Mouse (Mus musculus) ES-E14 (cell line): ENCODE data around the gene Prrt1. TPM values are rescaled to one million over a fixed set of nuclear protein-coding genes. Genes with fewer than 3 reads are reported as not detected.

Experiments
- DNase-seq: peaks from one replicate; pipeline ENCODE4 v3.0.0-alpha.2; 2013; ENCODE audit warnings: low read depth, low spot score
- H3K27ac ChIP-seq: 2 replicates; pipeline ENCODE4 v1.5.1; 2012; ENCODE audit warnings: low read depth, mild to moderate bottlenecking, low read length, moderate library complexity, mixed read lengths; ENCODE audit not compliant: poor library complexity, insufficient read depth, severe bottlenecking
- H3K36me3 ChIP-seq: 2 replicates; pipeline ENCODE4 v1.6.1; 2012; ENCODE audit warnings: mild to moderate bottlenecking, low read length, moderate library complexity, mixed read lengths; ENCODE audit not compliant: control insufficient read depth, poor library complexity, insufficient read depth, severe bottlenecking
- H3K4me1 ChIP-seq, 2 experiments: fragments of 150-350 bp in 1 of 2; sonication (generic) in 1 of 2; 2 replicates each; pipeline ENCODE4 v1.6.1; 2012; ENCODE audit warnings: low read length in 2 of 2, mild to moderate bottlenecking in 1 of 2, mixed read lengths in 1 of 2; ENCODE audit not compliant: control insufficient read depth in 2 of 2, insufficient read depth in 2 of 2, poor library complexity in 1 of 2
- H3K4me3 ChIP-seq, 2 experiments: fragments of 150-350 bp in 1 of 2; sonication (generic) in 1 of 2; 2 replicates each; pipeline ENCODE4 v1.5.1; 2012; ENCODE audit warnings: low read length in 2 of 2, low read depth in 1 of 2, mild to moderate bottlenecking in 1 of 2, mixed read lengths in 1 of 2; ENCODE audit not compliant: insufficient read depth in 1 of 2, poor library complexity in 1 of 2, severe bottlenecking in 1 of 2
- H3K9ac ChIP-seq: 2 replicates; pipeline ENCODE4 v1.6.1; 2012; ENCODE audit warnings: low read depth, mild to moderate bottlenecking, low read length, mixed read lengths; ENCODE audit not compliant: poor library complexity, insufficient read depth, severe bottlenecking
- H3K9me3 ChIP-seq: fragments of 150-350 bp; sonication (generic); 2 replicates; pipeline ENCODE4 v1.6.1; 2012; ENCODE audit warnings: low read depth, mild to moderate bottlenecking, low read length; ENCODE audit not compliant: control insufficient read depth, insufficient read depth
- CHD2 ChIP-seq: IDR thresholded peaks from 2 replicates; pipeline ENCODE4 v1.6.1; 2014; ENCODE audit warnings: mild to moderate bottlenecking, low read depth, low read length, inconsistent platforms
- HCFC1 ChIP-seq: IDR thresholded peaks from 2 replicates; pipeline ENCODE4 v1.6.1; 2012; ENCODE audit warnings: low read length, inconsistent platforms, borderline replicate concordance; ENCODE audit not compliant: insufficient read depth
- MAFK ChIP-seq: IDR thresholded peaks from 2 replicates; pipeline ENCODE4 v1.6.1; 2014; ENCODE audit warnings: mild to moderate bottlenecking, low read depth, low read length, inconsistent platforms; ENCODE audit not compliant: insufficient read depth
- ZC3H11A ChIP-seq: IDR thresholded peaks from 2 replicates; pipeline ENCODE4 v1.6.1; 2012; ENCODE audit warnings: low read depth, mild to moderate bottlenecking, inconsistent platforms, low read length, borderline replicate concordance
- ZNF384 ChIP-seq: IDR thresholded peaks from 2 replicates; pipeline ENCODE4 v1.6.1; 2012; ENCODE audit warnings: low read depth, low read length, inconsistent platforms
- in situ Hi-C, 2 experiments: fragments of 600-800 bp; cut with MboI; formaldehyde crosslinking; loops; one replicate each; pipeline ENCODE4 v1.15.1; 2025; ENCODE audit warnings: low sequenced_read_pairs in 2 of 2, inconsistent platforms in 1 of 2; ENCODE audit not compliant: unreplicated experiment in 2 of 2
- total RNA-seq: library from RNA; depleted of rRNA; stranded (reverse); fragments of 300-350 nt; gene quantifications from 2 replicates; pipeline ENCODE4 v1.2.3, GENCODE M21; 2012

The Prrt1 gene
- total RNA-seq, 1 experiment, result 0.13 TPM

DNA sequence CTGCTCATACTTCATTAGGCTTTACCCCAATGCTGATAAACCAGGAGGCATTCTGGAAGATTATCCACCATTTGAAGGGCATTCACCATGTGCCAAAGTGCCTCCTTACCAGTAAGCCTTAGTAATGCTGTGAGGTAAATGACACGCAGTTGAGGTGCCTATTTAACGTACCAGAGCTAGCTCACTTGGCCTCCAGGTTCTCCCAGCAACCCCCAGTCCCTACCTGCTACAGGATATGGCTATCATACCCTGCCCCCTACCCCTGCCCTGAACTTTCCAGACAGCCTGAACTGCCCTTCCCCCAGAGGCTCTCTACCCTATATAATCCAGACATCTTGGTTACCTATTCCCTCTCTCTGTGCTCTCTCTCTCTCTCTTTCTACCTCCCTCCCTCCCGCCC, 40.6 kb upstream of the Prrt1 start:
- in situ Hi-C loops, result no loop called here
- no peak overlapping the region for H3K4me3 ChIP-seq
- H3K9me3 ChIP-seq, result no peaks in the 10 kb centered on the region
- H3K27ac ChIP-seq, result no peak overlapping the region
- H3K9ac ChIP-seq, result no peak overlapping the region
- peaks cover 19 to 31% of the 10 kb centered on the region in 2 experiments for H3K4me1 ChIP-seq
- no peak for DNase-seq
- TF ChIP-seq CHD2, result no peak
- TF ChIP-seq ZNF384, result no peak
- TF ChIP-seq ZC3H11A, result no peak
- TF ChIP-seq HCFC1, result no peak
- no peak for TF ChIP-seq MAFK
- H3K36me3 ChIP-seq, result no peaks in the 10 kb centered on the region

DNA sequence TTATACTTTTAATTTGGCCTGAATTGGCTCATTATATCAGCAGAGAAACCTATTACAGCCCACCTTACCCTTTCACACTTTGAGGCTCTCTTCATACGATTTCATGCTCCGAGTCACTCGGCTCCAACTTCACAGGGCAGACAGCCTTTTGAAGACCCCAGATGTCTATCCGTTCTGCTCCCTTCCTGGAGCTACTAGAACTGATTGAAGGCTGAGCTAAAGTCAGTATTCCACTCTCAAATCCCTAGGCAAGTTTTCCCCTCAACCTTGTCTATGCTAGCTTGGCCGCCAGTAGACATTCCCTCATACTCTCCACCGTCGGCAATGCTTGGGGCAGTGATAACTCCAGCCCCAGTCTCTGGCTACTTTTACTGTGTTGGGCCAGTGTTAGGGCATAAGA, 40.1 kb upstream of the Prrt1 start:
- peaks cover 19 to 36% of the 10 kb centered on the region in 2 experiments for H3K4me1 ChIP-seq
- no peaks in the 10 kb centered on the region for H3K9me3 ChIP-seq
- in situ Hi-C loops, result no loop called here
- peak overlapping the region; percentile 13; the same call in 1 of the 2 replicates for H3K9ac ChIP-seq
- DNase-seq, result no peak
- TF ChIP-seq ZNF384 (no peak), ZC3H11A (no peak), HCFC1 (no peak), CHD2 (no peak), MAFK (no peak)
- H3K36me3 ChIP-seq, result peaks cover 3% of the 10 kb centered on the region; the same call in 1 of the 2 replicates
- 0 out of 4 replicates have a peak overlapping the region, but pooled peaks of 1 of the 2 experiments have one; percentile 6 for H3K4me3 ChIP-seq
- H3K27ac ChIP-seq, result no peak overlapping the region; the same call in 1 of the 2 replicates

DNA sequence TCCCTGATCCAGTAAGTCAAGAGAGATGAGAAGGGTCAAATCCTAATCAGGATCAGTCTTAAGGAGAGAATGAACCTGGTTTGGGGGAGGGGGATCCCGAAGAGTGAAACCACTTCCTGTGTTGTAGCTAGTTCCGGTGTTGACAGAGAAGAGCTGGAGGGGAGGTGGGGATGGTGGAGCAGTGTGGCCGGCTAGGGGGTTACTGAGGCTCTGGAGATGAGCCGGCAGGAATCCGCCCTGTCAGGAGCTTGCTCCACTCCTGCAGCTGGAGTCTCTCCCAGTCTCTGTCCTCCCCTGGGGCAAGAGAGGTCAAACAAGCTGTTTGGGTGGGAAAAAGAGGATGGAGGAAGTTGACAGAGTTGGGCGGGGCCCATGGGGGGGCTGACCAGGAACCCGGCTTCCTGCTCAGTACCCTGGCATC, 39.6 kb upstream of the Prrt1 start, which contains the start of gene Gpsm3:
Gene Gpsm3 (plus strand): TSS at position 126 of the 421 bp plus-strand sequence.
- H3K9ac ChIP-seq, result peak within 1 kb of the TSS; percentile 39; the same call in 1 of the 2 replicates
- TF ChIP-seq MAFK (no peak), ZC3H11A (no peak), ZNF384 (no peak), HCFC1 (no peak), CHD2 (no peak)

DNA sequence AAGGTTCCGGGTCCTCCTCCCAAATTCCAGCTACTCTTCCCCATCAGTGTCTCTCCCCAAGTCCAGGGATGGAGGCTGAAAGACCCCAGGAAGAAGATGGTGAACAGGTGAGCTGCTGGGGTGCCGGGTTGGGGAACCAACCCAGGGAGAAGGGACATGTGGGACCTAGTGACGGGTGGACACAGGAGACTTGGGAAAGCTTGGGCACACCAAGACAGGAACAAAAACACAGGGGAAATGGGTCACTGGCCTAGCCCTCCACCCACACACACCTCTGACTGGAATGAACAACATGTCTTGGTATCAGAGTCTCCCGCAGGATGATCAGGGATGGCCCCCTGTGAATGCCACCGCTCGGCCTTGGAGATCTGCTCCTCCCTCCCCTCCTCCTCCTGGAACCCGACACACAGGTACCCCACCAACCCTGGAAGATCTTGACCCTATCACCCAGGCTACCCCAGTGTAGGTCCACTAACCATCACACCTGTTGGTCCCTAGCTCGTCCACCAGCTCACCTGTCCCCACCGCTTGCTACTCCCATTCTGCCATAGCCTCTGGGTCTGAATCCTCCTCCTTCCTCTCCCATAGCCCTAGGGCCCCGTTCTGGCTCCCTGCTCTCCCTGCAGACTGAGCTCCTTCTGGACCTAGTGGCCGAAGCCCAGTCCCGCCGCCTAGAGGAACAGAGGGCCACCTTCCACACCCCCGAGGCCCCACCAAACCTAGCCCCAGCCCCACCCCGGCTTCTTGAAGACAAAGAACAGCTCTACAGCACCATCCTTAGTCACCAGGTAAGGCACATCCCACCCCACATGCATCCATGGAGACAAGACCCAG, 39.0 kb upstream of the Prrt1 start:
- H3K4me3 ChIP-seq, result peak overlapping the region in 1 of 2 experiments; percentile 40; a peak in 1 of 4 replicates
- H3K9me3 ChIP-seq, result no peaks in the 10 kb centered on the region
- H3K36me3 ChIP-seq, result peaks cover 11% of the 10 kb centered on the region; the same call in 1 of the 2 replicates
- in situ Hi-C loops, result no loop called here
- H3K4me1 ChIP-seq, result peaks cover 19 to 43% of the 10 kb centered on the region in 2 experiments
- peak overlapping the region; percentile 6; the same call in 1 of the 2 replicates for H3K27ac ChIP-seq
- H3K9ac ChIP-seq, result peak overlapping the region; percentile 39; the same call in 1 of the 2 replicates
- no peak for DNase-seq
- TF ChIP-seq ZNF384 (no peak), CHD2 (no peak), MAFK (no peak), ZC3H11A (no peak), HCFC1 (no peak)

More for the DNA sequence above, 39.6 kb upstream of the Prrt1 start, which contains the start of gene Gpsm3:
- peaks cover 6% of the 10 kb centered on the region; the same call in 1 of the 2 replicates for H3K36me3 ChIP-seq
- H3K4me1 ChIP-seq, result peaks cover 19 to 38% of the 10 kb centered on the region in 2 experiments
- no peak within 1 kb of the TSS; the same call in 1 of the 2 replicates for H3K27ac ChIP-seq
- no peaks in the 10 kb centered on the region for H3K9me3 ChIP-seq
- peak within 1 kb of the TSS; percentile 6 to 40; a peak in 2 of 4 replicates for H3K4me3 ChIP-seq
- DNase-seq, result no peak
- in situ Hi-C loops, result no loop called here
